Mouse (Mus musculus) MN1 (cell line): Measurements from ENCODE around the gene Fam57b.

Experiments used
- DNase-seq: peaks from one replicate; pipeline ENCODE4 v3.0.0-alpha.2; 2016; ENCODE audit warnings: low spot score

Gene Fam57b

GRCm38 (mm10) chr7:126825952-126826351 lies 28.5 kb downstream of the Fam57b start:
- DNase-seq, result no peak

- no peak for DNase-seq
These were observed 34.1 kb downstream of the Fam57b start, which contains the start of gene 4930451I11Rik for GRCm38 (mm10) chr7:126831539-126831938. Gene 4930451I11Rik (minus strand): TSS chr7:126831639.

GRCm38 (mm10) chr7:126832036-126832598 lies 34.6 kb downstream of the Fam57b start:
- peak; percentile 90 for DNase-seq

- DNase-seq, result no peak
These were observed 35.8 kb downstream of the Fam57b start for GRCm38 (mm10) chr7:126833294-126833693.

GRCm38 (mm10) chr7:126843276-126843675 lies 45.8 kb downstream of the Fam57b start:
- no peak for DNase-seq

- no peak for DNase-seq
These were observed 48.0 kb downstream of the Fam57b start for GRCm38 (mm10) chr7:126845516-126845915.

- no peak for DNase-seq
These were observed 49.6 kb downstream of the Fam57b start, which contains the start of gene Doc2a for GRCm38 (mm10) chr7:126847116-126847420. Gene Doc2a (plus strand): TSS chr7:126847416.

- peak; percentile 48 for DNase-seq
These were observed 50.2 kb downstream of the Fam57b start for GRCm38 (mm10) chr7:126847421-126848398.

GRCm38 (mm10) chr7:126848794-126849193 lies 51.3 kb downstream of the Fam57b start:
- DNase-seq, result no peak

- no peak for DNase-seq
These were observed 52.7 kb downstream of the Fam57b start for GRCm38 (mm10) chr7:126850161-126850560.

GRCm38 (mm10) chr7:126851192-126851591 lies 53.7 kb downstream of the Fam57b start:
- DNase-seq, result no peak

GRCm38 (mm10) chr7:126853454-126853853 lies 56.0 kb downstream of the Fam57b start:
- DNase-seq, result no peak

- DNase-seq, result no peak
These were observed 58.2 kb downstream of the Fam57b start for GRCm38 (mm10) chr7:126855641-126856040.

- DNase-seq, result no peak
These were observed 59.4 kb downstream of the Fam57b start for GRCm38 (mm10) chr7:126856741-126857420.

- no peak for DNase-seq
These were observed 63.5 kb downstream of the Fam57b start for GRCm38 (mm10) chr7:126860987-126861386.

GRCm38 (mm10) chr7:126861429-126862130 lies 64.1 kb downstream of the Fam57b start, which contains the start of gene Hirip3:
Gene Hirip3 (plus strand): TSS chr7:126861972.
- peak; percentile 96 for DNase-seq

- peak; percentile 96 for DNase-seq
These were observed 64.8 kb downstream of the Fam57b start, which contains the start of gene Ino80e for GRCm38 (mm10) chr7:126862147-126862784. Gene Ino80e (minus strand): TSS chr7:126862377.

GRCm38 (mm10) chr7:126863791-126864190 lies 66.3 kb downstream of the Fam57b start:
- no peak for DNase-seq

- no peak for DNase-seq
These were observed 70.1 kb downstream of the Fam57b start for GRCm38 (mm10) chr7:126867534-126867933.

- DNase-seq, result no peak
These were observed 70.5 kb downstream of the Fam57b start for GRCm38 (mm10) chr7:126868003-126868402.

- no peak for DNase-seq
These were observed 72.5 kb downstream of the Fam57b start for GRCm38 (mm10) chr7:126869780-126870519.
